Mouse (Mus musculus) forebrain, embryonic 11.5 days (tissue): ENCODE measurements at regions not wholly inside any gene's neighbourhood (a gene's known extent, or its start where the extent isn't known, plus 50 kb on each side); places are given as distances from the start of the nearest gene placed in this dataset.

Source experiments
- ATAC-seq: fragments of 200-750 bp; cut with Nextera tagmentation; replicated peaks from 2 replicates; pipeline ENCODE4 v1.8.0; 2017; ENCODE audit warnings: moderate TSS enrichment; ENCODE audit not compliant: low FRiP score
- DNase-seq: peaks from one replicate; pipeline ENCODE4 v3.0.0-alpha.2; 2017; ENCODE audit warnings: low spot score
- H3K27ac ChIP-seq: fragments of 300-500 bp; sonication (generic); 2 replicates; pipeline ENCODE4 v1.5.1; 2014; ENCODE audit warnings: low read depth, low read length
- H3K27me3 ChIP-seq: fragments of 300-500 bp; sonication (generic); 2 replicates; pipeline ENCODE4 v1.6.1; 2014; ENCODE audit warnings: mild to moderate bottlenecking, low read length, mixed read lengths; ENCODE audit not compliant: control insufficient read depth, insufficient read depth
- H3K36me3 ChIP-seq: fragments of 300-500 bp; sonication (generic); 2 replicates; pipeline ENCODE4 v1.6.1; 2014; ENCODE audit warnings: mild to moderate bottlenecking, low read length, moderate library complexity, mixed read lengths; ENCODE audit not compliant: control insufficient read depth, insufficient read depth
- H3K4me1 ChIP-seq: fragments of 300-500 bp; sonication (generic); replicated peaks from 2 replicates; pipeline ENCODE4 v1.6.1; 2014; ENCODE audit warnings: low read length, mixed read lengths; ENCODE audit not compliant: control insufficient read depth, insufficient read depth
- H3K4me2 ChIP-seq: fragments of 300-500 bp; sonication (generic); 2 replicates; pipeline ENCODE4 v1.6.1; 2014; ENCODE audit warnings: low read depth, mild to moderate bottlenecking, low read length, moderate library complexity, mixed read lengths; ENCODE audit not compliant: severe bottlenecking
- H3K4me3 ChIP-seq: fragments of 300-500 bp; sonication (generic); 2 replicates; pipeline ENCODE4 v1.5.1; 2014; ENCODE audit warnings: low read depth, low read length
- H3K9ac ChIP-seq: fragments of 300-500 bp; sonication (generic); 2 replicates; pipeline ENCODE4 v1.6.1; 2014; ENCODE audit warnings: low read length
- H3K9me3 ChIP-seq: fragments of 300-500 bp; sonication (generic); 2 replicates; pipeline ENCODE4 v1.6.1; 2016; ENCODE audit warnings: low read length, mixed read lengths; ENCODE audit not compliant: control insufficient read depth
- WGBS: fragments of 180-500 bp; shearing (Covaris S2); extraction: QIAGEN DNeasy Blood & Tissue Kit; methylation state at CpG from one replicate; pipeline ENCODE4 v1.1.7; 2014; 5-methylcytosine and 5-hydroxymethylcytosine counted together

- Histone ChIP-seq H3K9ac (no peak overlapping the region), H3K4me3 (no peak overlapping the region), H3K4me2 (no peak overlapping the region), H3K4me1 (no peaks in the 10 kb centered on the region), H3K27ac (no peak overlapping the region), H3K27me3 (no peaks in the 10 kb centered on the region), H3K9me3 (no peaks in the 10 kb centered on the region), H3K36me3 (no peaks in the 10 kb centered on the region)
- 84% methylated on average over 1 of the region's 1 CpGs for WGBS
- no peak for DNase-seq
- ATAC-seq: no peak
These were observed 224.3 kb upstream of the Tbc1d2b start for GRCm38 (mm10) chr9:90494888-90495287.

GRCm38 (mm10) chr9:90490561-90491152, 220.1 kb upstream of the Tbc1d2b start:
- DNase-seq (no peak), ATAC-seq (no peak)
- H3K9me3 ChIP-seq: no peaks in the 10 kb centered on the region
- no peak overlapping the region for H3K4me3 ChIP-seq
- H3K4me2 ChIP-seq: no peak overlapping the region
- H3K4me1 ChIP-seq: no peaks in the 10 kb centered on the region
- no peaks in the 10 kb centered on the region for H3K36me3 ChIP-seq
- 80% methylated on average over 7 of the region's 7 CpGs for WGBS
- H3K9ac ChIP-seq: no peak overlapping the region
- no peak overlapping the region for H3K27ac ChIP-seq
- H3K27me3 ChIP-seq: no peaks in the 10 kb centered on the region

GRCm38 (mm10) chr9:90450579-90450978, 180.0 kb upstream of the Tbc1d2b start:
- H3K9me3 ChIP-seq: no peaks in the 10 kb centered on the region
- ATAC-seq (0 out of 2 replicates have a peak, but pooled peaks have one; percentile 25), DNase-seq (no peak)
- H3K27me3 ChIP-seq: no peaks in the 10 kb centered on the region
- no peak overlapping the region for H3K4me2 ChIP-seq
- no peaks in the 10 kb centered on the region for H3K4me1 ChIP-seq
- no peak overlapping the region for H3K4me3 ChIP-seq
- H3K9ac ChIP-seq: no peak overlapping the region
- H3K36me3 ChIP-seq: no peaks in the 10 kb centered on the region
- WGBS: 93% methylated on average over 2 of the region's 2 CpGs
- no peak overlapping the region for H3K27ac ChIP-seq

GRCm38 (mm10) chr9:90446957-90447356, 176.4 kb upstream of the Tbc1d2b start:
- no peak overlapping the region for H3K4me2 ChIP-seq
- no peaks in the 10 kb centered on the region for H3K9me3 ChIP-seq
- WGBS: 25% methylated on average over 4 of the region's 4 CpGs
- ATAC-seq: peak; percentile 30; the same call in 1 of the 2 replicates
- no peaks in the 10 kb centered on the region for H3K27me3 ChIP-seq
- H3K27ac ChIP-seq: no peak overlapping the region
- no peak overlapping the region for H3K9ac ChIP-seq
- H3K4me1 ChIP-seq: no peaks in the 10 kb centered on the region
- DNase-seq: peak; percentile 51
- no peak overlapping the region for H3K4me3 ChIP-seq
- no peaks in the 10 kb centered on the region for H3K36me3 ChIP-seq

GRCm38 (mm10) chr9:90434902-90435301, 164.3 kb upstream of the Tbc1d2b start:
- ATAC-seq (no peak), DNase-seq (no peak)
- no peaks in the 10 kb centered on the region for H3K27me3 ChIP-seq
- WGBS: 61% methylated on average over 4 of the region's 4 CpGs
- H3K4me3 ChIP-seq: no peak overlapping the region
- no peak overlapping the region for H3K9ac ChIP-seq
- no peaks in the 10 kb centered on the region for H3K4me1 ChIP-seq
- H3K4me2 ChIP-seq: no peak overlapping the region
- H3K27ac ChIP-seq: no peak overlapping the region
- no peaks in the 10 kb centered on the region for H3K36me3 ChIP-seq
- no peaks in the 10 kb centered on the region for H3K9me3 ChIP-seq

GRCm38 (mm10) chr9:90430898-90431297, 160.3 kb upstream of the Tbc1d2b start:
- H3K4me1 ChIP-seq: no peaks in the 10 kb centered on the region
- no peak for ATAC-seq
- H3K27me3 ChIP-seq: no peaks in the 10 kb centered on the region
- no peak for DNase-seq
- H3K36me3 ChIP-seq: no peaks in the 10 kb centered on the region
- no peak overlapping the region for H3K27ac ChIP-seq
- 85% methylated on average over 2 of the region's 2 CpGs for WGBS
- no peak overlapping the region for H3K9ac ChIP-seq
- H3K9me3 ChIP-seq: no peaks in the 10 kb centered on the region
- no peak overlapping the region for H3K4me3 ChIP-seq
- no peak overlapping the region for H3K4me2 ChIP-seq

- H3K4me2 ChIP-seq: no peak overlapping the region
- H3K4me1 ChIP-seq: no peaks in the 10 kb centered on the region
- no peaks in the 10 kb centered on the region for H3K27me3 ChIP-seq
- ATAC-seq (no peak), DNase-seq (no peak)
- WGBS: 92% methylated on average over 6 of the region's 6 CpGs
- no peak overlapping the region for H3K9ac ChIP-seq
- H3K9me3 ChIP-seq: no peaks in the 10 kb centered on the region
- no peak overlapping the region for H3K4me3 ChIP-seq
- H3K36me3 ChIP-seq: no peaks in the 10 kb centered on the region
- no peak overlapping the region for H3K27ac ChIP-seq
These were observed 151.1 kb upstream of the Tbc1d2b start for GRCm38 (mm10) chr9:90421662-90422061.

GRCm38 (mm10) chr9:90419762-90420541, 149.3 kb upstream of the Tbc1d2b start:
- no peak overlapping the region for H3K9ac ChIP-seq
- H3K9me3 ChIP-seq: no peaks in the 10 kb centered on the region
- no peak overlapping the region for H3K4me2 ChIP-seq
- DNase-seq (no peak), ATAC-seq (no peak)
- no peak overlapping the region for H3K27ac ChIP-seq
- H3K27me3 ChIP-seq: no peaks in the 10 kb centered on the region
- H3K4me1 ChIP-seq: no peaks in the 10 kb centered on the region
- WGBS: 91% methylated on average over 7 of the region's 7 CpGs
- no peaks in the 10 kb centered on the region for H3K36me3 ChIP-seq
- H3K4me3 ChIP-seq: no peak overlapping the region

- H3K27me3 ChIP-seq: no peaks in the 10 kb centered on the region
- ATAC-seq (no peak), DNase-seq (no peak)
- no peak overlapping the region for H3K4me2 ChIP-seq
- H3K9me3 ChIP-seq: no peaks in the 10 kb centered on the region
- H3K4me3 ChIP-seq: no peak overlapping the region
- no peaks in the 10 kb centered on the region for H3K36me3 ChIP-seq
- no peak overlapping the region for H3K9ac ChIP-seq
- H3K27ac ChIP-seq: no peak overlapping the region
- WGBS: 74% methylated on average over 2 of the region's 2 CpGs
- no peaks in the 10 kb centered on the region for H3K4me1 ChIP-seq
These were observed 138.2 kb upstream of the Tbc1d2b start for GRCm38 (mm10) chr9:90408789-90409188.
